Mouse (Mus musculus): ENCODE measurements around the gene Cirbp.

- TF ChIP-seq GATA1 (IDR thresholded peaks at IDR 0.05; ENCODE audit: low read length) (no peak), TAL1 (IDR thresholded peaks at IDR 0.05; ENCODE audit: low read length) (no peak)
Observed at GRCm38 (mm10) chr10:80187739-80188138, 22.0 kb downstream of the Cirbp start.
